Mouse (Mus musculus): ENCODE data around the gene Them7.

The Them7 gene

DNA sequence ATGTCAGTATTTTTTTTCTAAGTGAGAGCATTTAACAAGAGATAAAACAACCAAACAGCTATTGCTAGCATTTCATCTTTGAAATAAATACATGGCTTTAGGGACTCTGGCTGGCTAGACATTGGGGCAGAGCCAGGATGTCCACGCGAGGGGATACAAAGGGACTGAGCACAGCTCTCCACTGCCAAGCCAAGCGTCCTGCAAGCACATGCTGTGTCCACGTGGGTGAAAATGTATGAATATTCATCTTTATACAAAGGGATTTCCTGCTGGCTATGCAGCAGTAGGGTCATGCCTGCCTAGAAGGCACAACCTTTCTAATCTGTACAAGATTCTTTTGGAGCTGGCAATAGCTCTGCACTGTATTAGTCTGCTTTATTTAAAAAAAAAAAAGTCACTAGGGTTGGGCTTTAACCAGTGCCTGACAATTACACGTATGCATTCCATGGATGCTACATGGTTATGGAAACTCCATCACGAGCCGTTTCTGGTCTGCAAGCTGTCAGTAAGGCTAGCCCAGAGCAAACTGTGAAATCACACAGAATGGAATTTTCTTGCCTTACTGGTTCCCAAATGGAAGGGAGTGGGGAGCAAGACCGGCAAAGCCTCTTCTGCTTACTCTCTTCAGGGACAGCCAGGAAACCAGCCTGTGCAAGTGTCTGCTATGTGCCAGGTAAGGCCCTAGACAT is 192.7 kb downstream of the Them7 start:
- DNase-seq (ENCODE audit: low spot score): no peak

GRCm38 (mm10) chr2:105417663-105418062 is 193.5 kb downstream of the Them7 start:
- no peak for DNase-seq (ENCODE audit: low spot score)

DNA sequence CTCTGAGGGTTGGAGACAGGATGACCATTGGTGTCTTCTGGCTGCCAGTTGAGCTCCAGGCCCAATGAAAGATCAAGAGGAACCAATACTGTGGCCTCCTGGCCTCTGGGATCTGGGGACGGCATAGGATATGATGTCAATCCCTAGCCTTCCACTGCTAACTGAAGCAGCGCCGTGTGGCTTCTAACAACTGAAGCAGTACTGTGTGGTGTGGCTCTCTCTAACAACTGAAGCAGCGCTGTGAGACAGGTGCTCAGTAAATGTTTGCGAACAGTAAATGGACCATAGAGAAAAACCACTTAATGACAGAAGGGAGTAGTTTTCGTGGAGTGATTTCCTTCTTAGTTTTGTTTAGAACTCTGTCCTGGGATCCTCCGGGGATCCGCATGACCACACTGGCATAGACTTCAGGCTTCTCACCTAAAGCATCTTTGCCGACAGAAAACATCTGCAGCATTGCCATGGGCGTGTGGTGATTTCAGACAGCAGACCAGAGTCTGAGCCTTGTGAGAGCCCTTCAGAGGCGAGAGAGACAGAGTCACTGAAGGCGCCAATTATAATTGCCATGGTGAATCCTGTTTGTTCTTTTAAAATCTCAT is 194.6 kb downstream of the Them7 start:
- no peak for DNase-seq (ENCODE audit: low spot score)

GRCm38 (mm10) chr2:105427447-105427846 is 203.3 kb downstream of the Them7 start:
- no peak for DNase-seq (ENCODE audit: low spot score)

GRCm38 (mm10) chr2:105428029-105428428 is 203.9 kb downstream of the Them7 start:
- peak; percentile 75 for DNase-seq (ENCODE audit: low spot score)

DNA sequence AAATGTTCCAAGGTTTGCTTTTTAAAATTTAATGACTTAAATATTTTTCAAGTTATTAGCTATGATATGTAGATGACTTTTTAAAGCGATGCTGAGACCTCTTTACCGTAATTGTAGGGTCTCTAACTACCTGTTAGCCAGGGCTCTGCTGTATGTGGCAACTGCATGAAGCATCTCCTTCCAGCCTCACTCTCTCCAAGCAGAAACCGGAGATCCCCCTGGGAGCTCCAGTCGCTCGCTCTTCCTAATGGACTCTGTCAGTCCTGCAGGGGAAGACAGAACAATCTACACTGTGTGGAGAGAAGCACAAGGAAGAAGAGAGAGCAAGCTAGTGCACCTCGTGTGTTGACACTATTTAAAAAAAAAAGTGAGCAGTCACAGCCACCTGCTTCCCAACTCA is 204.3 kb downstream of the Them7 start:
- DNase-seq (ENCODE audit: low spot score): no peak

All from lung, postnatal 25 days (tissue).